Mouse (Mus musculus) CD4-positive, CD25-positive, alpha-beta regulatory T cell (primary cell): ENCODE data around the gene Bax. TPM values are rescaled to one million over a fixed set of nuclear protein-coding genes. Genes with fewer than 3 reads are reported as not detected.

Experiments used
- polyA plus RNA-seq: library from polyadenylated mRNA; unstranded; fragments of 100-300 nt; shearing (Covaris generic); gene quantifications from one replicate; pipeline ENCODE4 v1.2.1, GENCODE M21; 2017

Gene Bax
- 289 TPM for polyA plus RNA-seq

GRCm38 (mm10) chr7:45466283-45467089 lies at the start of gene Bax:
Gene Bax, minus strand, starts transcription at chr7:45466898.

GRCm38 (mm10) chr7:45509912-45510787 lies 43.5 kb upstream of the Bax start, which contains the start of gene Nucb1:
Gene Nucb1, minus strand, starts transcription at chr7:45510406.

GRCm38 (mm10) chr7:45488293-45489204 lies 21.9 kb upstream of the Bax start, which contains the start of gene Dhdh:
Gene Dhdh, minus strand, starts transcription at chr7:45488805.

GRCm38 (mm10) chr7:45486761-45487415 lies 20.2 kb upstream of the Bax start, which contains the start of gene Gm45808:
Gene Gm45808, minus strand, starts transcription at chr7:45486811.

GRCm38 (mm10) chr7:45481374-45481927 lies 14.8 kb upstream of the Bax start, which contains the start of gene Tulp2:
Gene Tulp2, plus strand, starts transcription at chr7:45481877.

GRCm38 (mm10) chr7:45459564-45460140 lies 7.0 kb downstream of the Bax start, which contains the start of gene Ftl1:
Gene Ftl1, minus strand, starts transcription at chr7:45459884.

GRCm38 (mm10) chr7:45437521-45438276 lies 29.0 kb downstream of the Bax start, which contains the start of gene Ruvbl2:
Gene Ruvbl2, minus strand, starts transcription at chr7:45438096.

GRCm38 (mm10) chr7:45434203-45435015 lies 32.3 kb downstream of the Bax start, which contains the start of gene Gys1:
Gene Gys1, plus strand, starts transcription at chr7:45434844.

GRCm38 (mm10) chr7:45420615-45420919 lies 46.1 kb downstream of the Bax start, which contains the start of gene Lhb:
Gene Lhb, plus strand, starts transcription at chr7:45420820.

GRCm38 (mm10) chr7:45413113-45413863 lies 53.4 kb downstream of the Bax start, which contains the start of gene Ntf5:
Gene Ntf5, plus strand, starts transcription at chr7:45413695.

Other genes with a start within 250 kb of the Bax start
- 607 TPM for gene Cd37, start 227.8 kb downstream of the Bax start, polyA plus RNA-seq
- not detected for gene Slc6a16, start 225.8 kb downstream of the Bax start, polyA plus RNA-seq
- not detected for gene Slc6a21, start 189.4 kb downstream of the Bax start, polyA plus RNA-seq
- gene Trpm4, start 133.1 kb downstream of the Bax start, polyA plus RNA-seq = 15.0 TPM
- gene Hrc, start 131.6 kb downstream of the Bax start, polyA plus RNA-seq = not detected
- gene Ppfia3, start 99.9 kb downstream of the Bax start, polyA plus RNA-seq = 0.30 TPM
- gene Lin7b, start 96.3 kb downstream of the Bax start, polyA plus RNA-seq = not detected
- 231 TPM for gene Snrnp70, start 71.2 kb downstream of the Bax start, polyA plus RNA-seq
- not detected for gene Kcna7, start 61.2 kb downstream of the Bax start, polyA plus RNA-seq
- gene Ntf5, start 53.2 kb downstream of the Bax start, polyA plus RNA-seq = 0.54 TPM
- not detected for gene Lhb, start 46.1 kb downstream of the Bax start, polyA plus RNA-seq
- 13.9 TPM for gene Gys1, start 32.1 kb downstream of the Bax start, polyA plus RNA-seq
- gene Ruvbl2, start 28.8 kb downstream of the Bax start, polyA plus RNA-seq = 74.6 TPM
- gene Ftl1, start 7.0 kb downstream of the Bax start, polyA plus RNA-seq = 2,110 TPM
- gene Tulp2, start 15.0 kb upstream of the Bax start, polyA plus RNA-seq = 2.7 TPM
- 0.35 TPM for gene Gm45808, start 19.9 kb upstream of the Bax start, polyA plus RNA-seq
- gene Dhdh, start 21.9 kb upstream of the Bax start, polyA plus RNA-seq = 0.89 TPM
- 226 TPM for gene Nucb1, start 43.5 kb upstream of the Bax start, polyA plus RNA-seq
- gene Ppp1r15a, start 59.4 kb upstream of the Bax start, polyA plus RNA-seq = 99.4 TPM
- 0.78 TPM for gene Plekha4, start 59.4 kb upstream of the Bax start, polyA plus RNA-seq
- gene Hsd17b14, start 88.0 kb upstream of the Bax start, polyA plus RNA-seq = 1.1 TPM
- gene Bcat2, start 103.3 kb upstream of the Bax start, polyA plus RNA-seq = 86.0 TPM
- gene Fgf21, start 148.6 kb upstream of the Bax start, polyA plus RNA-seq = not detected
- not detected for gene Fut1, start 150.4 kb upstream of the Bax start, polyA plus RNA-seq
- 0.14 TPM for gene Izumo1, start 154.9 kb upstream of the Bax start, polyA plus RNA-seq
- 6.5 TPM for gene Rasip1, start 160.6 kb upstream of the Bax start, polyA plus RNA-seq
- gene Mamstr, start 173.1 kb upstream of the Bax start, polyA plus RNA-seq = 1.7 TPM
- 0.12 TPM for gene Fut2, start 199.5 kb upstream of the Bax start, polyA plus RNA-seq
- gene Ntn5, start 217.1 kb upstream of the Bax start, polyA plus RNA-seq = 0.32 TPM
- 0.35 TPM for gene Sec1, start 227.5 kb upstream of the Bax start, polyA plus RNA-seq
- 8.4 TPM for gene Car11, start 232.9 kb upstream of the Bax start, polyA plus RNA-seq
- gene Dbp, start 238.2 kb upstream of the Bax start, polyA plus RNA-seq = 53.0 TPM
- 1,454 TPM for gene Rpl18, start 248.6 kb upstream of the Bax start, polyA plus RNA-seq